Comparison of ENCODE assay signal across 17 mouse cellular contexts in genomic region chr16:43994623-43995022, GRCm38 (mm10).
"Had no signal": no experiment of that assay in that cellular context is flagged by ENCODE, and none has a peak within 500 bp of the region (broad histone marks: within the 10 kb centered on the region; RNA-seq: fewer than 3 reads in every experiment).

No protein-coding gene starts in this region.

- H3K9me3 ChIP-seq: neural tube, embryonic 12.5 days; neural tube, embryonic 13.5 days; neural tube, embryonic 15.5 days; stomach, embryonic 15.5 days had no signal

- H3K4me1 ChIP-seq: neural tube, embryonic 12.5 days; neural tube, embryonic 13.5 days; neural tube, embryonic 15.5 days; stomach, embryonic 15.5 days had no signal

- H3K36me3 ChIP-seq: neural tube, embryonic 12.5 days; neural tube, embryonic 13.5 days; neural tube, embryonic 15.5 days; stomach, embryonic 15.5 days had no signal

- H3K9ac ChIP-seq: neural tube, embryonic 12.5 days; neural tube, embryonic 13.5 days; neural tube, embryonic 15.5 days; stomach, embryonic 15.5 days had no signal

- H3K4me3 ChIP-seq: neural tube, embryonic 12.5 days; neural tube, embryonic 13.5 days; neural tube, embryonic 15.5 days; stomach, embryonic 15.5 days had no signal

- DNase-seq: retina, postnatal 1 day; right cerebral cortex, adult 18-20 months; right cerebral cortex, postnatal 14 days; right cerebral cortex, postnatal 25 days; right cerebral cortex, postnatal 4 days; spleen, adult 18-20 months; thymus, adult 18-20 months; thymus, adult 2 months; thymus, postnatal 14 days; thymus, postnatal 25 days; thymus, postnatal 36 days; thymus, postnatal 4 days had no signal

- H3K27ac ChIP-seq: neural tube, embryonic 12.5 days; neural tube, embryonic 13.5 days; neural tube, embryonic 15.5 days; stomach, embryonic 15.5 days; stomach, postnatal 0 days had no signal

- H3K27me3 ChIP-seq: neural tube, embryonic 12.5 days; neural tube, embryonic 13.5 days; neural tube, embryonic 15.5 days; stomach, embryonic 15.5 days had no signal
